Mouse (Mus musculus) T-helper 1 cell (primary cell): ENCODE results near the gene 4930544G11Rik.

Experiments used
- in situ Hi-C: fragments of 300-600 bp; cut with MboI, MseI; formaldehyde crosslinking; loops from one replicate; pipeline ENCODE4 v1.15.1; 2025; ENCODE audit warnings: high pct_unique_total_duplicates

4930544G11Rik gene

DNA sequence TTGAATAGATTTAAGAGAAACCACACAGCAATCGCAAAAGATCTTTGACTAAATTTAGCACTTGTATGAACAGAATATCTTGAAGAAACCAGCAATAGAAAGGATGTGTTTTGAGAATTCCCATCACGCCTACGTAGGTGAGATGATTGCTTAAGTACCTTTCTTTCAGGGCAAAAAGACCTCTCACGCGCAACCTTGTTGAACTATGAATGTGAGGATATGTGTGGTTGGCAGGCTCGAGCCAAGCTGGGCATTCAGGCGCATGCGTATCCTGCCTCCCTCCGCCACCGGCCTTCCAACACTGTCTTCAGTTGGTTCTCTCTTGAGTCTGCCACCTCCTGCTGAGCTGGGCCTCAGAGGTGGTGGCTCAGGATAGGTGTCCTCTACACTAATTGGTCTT is at the start of gene 4930544G11Rik:
Gene 4930544G11Rik (plus strand): TSS at position 301 of the 400 bp plus-strand sequence.
- in situ Hi-C loops, result no loop called here

GRCm38 (mm10) chr6:65906657-65907182 is 45.7 kb upstream of the 4930544G11Rik start:
- in situ Hi-C loops, result no loop called here

GRCm38 (mm10) chr6:65915421-65915820 is 37.0 kb upstream of the 4930544G11Rik start:
- in situ Hi-C loops, result no loop called here

DNA sequence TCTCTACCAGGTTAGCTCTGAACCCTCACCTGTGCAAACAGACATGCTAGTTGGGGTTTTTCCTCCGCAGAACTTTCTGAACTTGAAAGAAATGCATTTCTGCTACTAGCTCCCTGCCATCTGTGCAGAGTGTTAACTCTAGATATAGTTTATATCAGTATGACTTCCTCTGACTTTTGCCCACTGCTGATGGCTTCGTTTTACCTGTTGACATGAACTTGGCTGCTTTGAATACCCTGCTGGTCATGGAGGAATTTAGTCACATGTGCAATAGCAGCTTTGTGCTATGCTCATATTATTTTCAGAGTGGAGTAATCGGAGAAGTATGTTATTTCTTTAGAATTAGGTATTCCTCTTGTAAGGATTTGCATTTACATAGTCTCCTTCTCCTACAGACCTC is 30.7 kb upstream of the 4930544G11Rik start:
- in situ Hi-C loops, result no loop called here

GRCm38 (mm10) chr6:65923501-65924084 is 28.8 kb upstream of the 4930544G11Rik start:
- in situ Hi-C loops, result no loop called here

- in situ Hi-C loops, result no loop called here
Measured at GRCm38 (mm10) chr6:65925737-65926333, 26.6 kb upstream of the 4930544G11Rik start.

DNA sequence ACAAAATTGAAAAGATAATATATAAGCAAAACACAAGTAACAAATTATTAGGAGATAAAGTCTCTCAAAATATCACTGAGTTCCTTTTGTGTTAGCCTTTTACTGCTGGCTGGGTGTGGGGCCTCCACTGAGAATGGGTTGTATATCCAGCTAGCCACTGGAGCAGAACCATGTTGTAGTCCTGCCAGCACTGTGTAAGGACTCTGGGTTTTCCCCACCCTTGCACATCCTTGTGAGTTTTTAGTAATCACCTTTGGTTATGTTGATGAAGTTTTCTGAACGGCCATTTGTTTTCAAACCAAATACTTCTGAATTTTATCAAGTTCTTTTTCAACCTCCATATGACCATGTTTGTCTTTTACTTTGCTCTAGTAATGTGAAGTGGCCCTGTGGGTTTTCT is 21.9 kb upstream of the 4930544G11Rik start:
- in situ Hi-C loops, result no loop called here

DNA sequence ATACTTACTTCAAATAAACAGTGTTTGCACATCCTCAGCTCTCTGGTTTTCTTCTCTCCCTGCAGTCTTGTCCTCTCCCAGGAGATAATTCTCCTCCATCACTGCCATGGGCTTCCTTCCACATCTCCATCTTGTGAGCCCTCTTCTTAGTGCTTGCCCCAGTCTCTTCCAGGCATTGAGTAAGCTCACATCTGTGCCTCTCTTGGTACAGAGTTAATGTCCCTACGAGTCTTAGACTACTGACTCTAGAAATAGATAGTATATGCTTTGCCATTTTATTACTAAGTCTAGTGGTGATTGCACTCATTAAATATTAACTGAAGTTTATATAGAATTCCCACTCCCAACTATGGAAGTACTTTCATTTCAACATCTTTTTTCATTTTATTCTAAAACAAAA is 19.6 kb upstream of the 4930544G11Rik start:
- in situ Hi-C loops, result no loop called here

DNA sequence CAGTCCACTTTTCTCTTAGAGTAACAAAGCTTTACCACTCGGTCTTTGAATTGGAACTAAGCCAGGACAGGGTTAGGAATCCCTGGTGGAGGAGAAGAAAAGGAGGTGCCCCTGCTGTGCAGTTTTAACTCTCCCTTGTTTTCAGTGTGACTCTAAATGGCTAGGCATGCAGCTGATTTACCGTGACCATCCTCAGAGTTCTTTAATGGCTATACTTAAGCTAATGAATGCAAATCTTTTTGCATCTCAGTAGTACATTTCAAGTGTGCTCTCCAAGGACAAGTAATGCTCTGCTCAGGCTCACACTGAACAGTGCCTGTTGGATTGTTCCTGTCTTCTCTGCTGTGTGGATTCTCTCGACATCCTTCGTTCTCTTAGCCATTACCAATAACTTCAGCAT is 19.2 kb upstream of the 4930544G11Rik start:
- in situ Hi-C loops, result no loop called here

DNA sequence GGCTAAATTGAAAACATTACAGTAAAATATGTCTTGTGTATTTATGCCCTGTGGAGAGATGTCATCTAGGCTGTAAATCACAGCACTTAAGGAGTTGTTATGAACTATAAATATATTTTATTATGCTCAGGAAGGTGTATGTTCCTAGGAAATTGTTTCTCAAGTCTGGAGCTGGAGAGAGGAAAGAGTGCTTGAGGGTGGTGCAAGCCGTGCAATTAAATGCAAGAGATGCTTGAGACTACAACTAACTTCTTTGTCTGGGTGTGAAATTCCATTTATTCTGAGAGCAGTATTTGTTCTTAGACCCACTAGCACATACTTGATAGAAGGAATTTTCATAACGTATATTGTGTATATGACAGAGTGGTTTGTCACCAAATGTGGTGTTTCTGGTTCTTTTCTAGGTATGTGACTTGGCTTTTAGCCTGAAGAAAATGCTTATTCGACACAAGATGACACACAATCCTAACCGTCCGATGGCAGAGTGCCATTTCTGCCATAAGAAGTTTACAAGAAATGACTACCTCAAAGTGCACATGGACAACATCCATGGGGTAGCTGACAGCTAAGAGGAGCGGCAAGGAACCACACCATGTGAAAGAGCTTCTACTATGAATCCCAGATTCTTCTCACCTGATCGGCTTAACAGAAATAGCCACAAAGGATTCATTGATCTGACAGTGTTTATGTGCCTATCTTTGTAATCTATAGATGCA is 16.7 kb upstream of the 4930544G11Rik start:
- in situ Hi-C loops, result no loop called here

GRCm38 (mm10) chr6:65950492-65950891 is 1.9 kb upstream of the 4930544G11Rik start:
- in situ Hi-C loops, result no loop called here

DNA sequence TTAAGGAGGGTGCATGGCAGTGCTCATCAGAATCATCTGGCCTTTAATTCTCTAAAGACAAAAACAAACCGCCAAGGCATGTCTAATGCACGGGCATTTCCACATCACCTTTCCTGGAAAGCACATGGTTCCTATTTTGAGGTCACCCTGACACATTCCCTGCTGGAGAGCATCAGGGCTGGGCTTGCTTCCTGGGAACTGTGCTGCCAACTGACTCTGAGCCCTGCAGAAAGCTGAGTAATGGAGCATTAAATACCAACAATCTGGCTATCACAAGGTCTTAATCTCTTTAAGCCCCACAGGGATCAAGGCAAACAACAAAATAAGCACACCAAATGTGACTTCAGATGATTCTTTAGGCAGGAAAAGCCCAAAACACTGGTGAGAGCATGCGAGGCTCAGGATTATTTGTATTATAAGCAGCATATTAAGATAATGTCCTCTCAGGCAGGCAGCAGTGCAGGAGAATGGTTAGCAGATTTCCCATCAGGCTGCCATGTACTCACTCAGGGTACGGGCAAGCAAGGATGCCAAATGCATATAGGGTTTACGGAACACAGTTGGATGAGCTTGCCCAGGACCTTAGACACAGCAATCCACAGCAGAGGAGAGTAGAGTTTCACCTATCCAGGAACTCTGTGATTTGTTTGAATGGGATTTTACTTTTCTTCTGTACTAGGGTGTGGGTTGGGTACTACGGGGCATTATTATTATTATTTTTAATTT is 17.1 kb downstream of the 4930544G11Rik start:
- in situ Hi-C loops, result no loop called here

- in situ Hi-C loops, result no loop called here
Measured at GRCm38 (mm10) chr6:65970410-65970809, 18.0 kb downstream of the 4930544G11Rik start.

- in situ Hi-C loops, result no loop called here
Measured at GRCm38 (mm10) chr6:65992081-65992480, 39.7 kb downstream of the 4930544G11Rik start.

GRCm38 (mm10) chr6:65998343-65998742 is 45.9 kb downstream of the 4930544G11Rik start:
- in situ Hi-C loops, result no loop called here
